Mouse (Mus musculus) forebrain, embryonic 13.5 days (tissue): ENCODE data around the gene Pdzrn3. TPM values are rescaled to one million over a fixed set of nuclear protein-coding genes. Genes with fewer than 3 reads are reported as not detected.
A peak's percentile ranks its signal among the peaks of the same experiment; 100 is the strongest.

ENCODE experiments used
- ATAC-seq: fragments of 200-750 bp; cut with Nextera tagmentation; 2 replicates; pipeline ENCODE4 v1.8.0; 2017
- H3K27ac ChIP-seq: fragments of 300-500 bp; sonication (generic); 2 replicates; pipeline ENCODE4 v1.5.1; 2015; ENCODE audit warnings: inconsistent platforms, mild to moderate bottlenecking, moderate library complexity
- H3K27me3 ChIP-seq: fragments of 300-500 bp; sonication (generic); 2 replicates; pipeline ENCODE4 v1.6.1; 2015; ENCODE audit warnings: mild to moderate bottlenecking, inconsistent platforms
- H3K36me3 ChIP-seq: fragments of 300-500 bp; sonication (generic); 2 replicates; pipeline ENCODE4 v1.6.1; 2015; ENCODE audit warnings: mild to moderate bottlenecking, inconsistent platforms; ENCODE audit not compliant: poor library complexity, severe bottlenecking
- H3K4me1 ChIP-seq: fragments of 300-500 bp; sonication (generic); 2 replicates; pipeline ENCODE4 v1.6.1; 2015; ENCODE audit warnings: inconsistent platforms
- H3K4me2 ChIP-seq: fragments of 300-500 bp; sonication (generic); 2 replicates; pipeline ENCODE4 v1.6.1; 2015; ENCODE audit warnings: inconsistent platforms, mild to moderate bottlenecking, moderate library complexity
- H3K4me3 ChIP-seq: fragments of 300-500 bp; sonication (generic); 2 replicates; pipeline ENCODE4 v1.5.1; 2015; ENCODE audit warnings: mild to moderate bottlenecking, inconsistent platforms
- H3K9ac ChIP-seq: fragments of 300-500 bp; sonication (generic); 2 replicates; pipeline ENCODE4 v1.6.1; 2015; ENCODE audit warnings: mild to moderate bottlenecking, inconsistent platforms
- H3K9me3 ChIP-seq: fragments of 300-500 bp; sonication (generic); replicated peaks from 2 replicates; pipeline ENCODE4 v1.6.1; 2016; ENCODE audit warnings: inconsistent platforms
- WGBS: fragments of 180-500 bp; shearing (Covaris S2); methylation state at CpG from one replicate; pipeline ENCODE4 v1.1.7; 2015; 5-methylcytosine and 5-hydroxymethylcytosine counted together
- polyA plus RNA-seq: library from polyadenylated mRNA; unstranded; fragments of >200 nt; fragmentation: Nextera tagmentation; extraction: Ambion mirVana; gene quantifications from 2 replicates; pipeline ENCODE4 v1.2.1, GENCODE M21; 2015

The Pdzrn3 gene
- polyA plus RNA-seq, 1 experiment from 2014 or later: 13.1 TPM

GRCm38 (mm10) chr6:101363904-101364303, 13.8 kb downstream of the Pdzrn3 start:
- H3K36me3 ChIP-seq: no peaks in the 10 kb centered on the region
- H3K4me3 ChIP-seq: no peak overlapping the region
- no peak overlapping the region for H3K9ac ChIP-seq
- no peak overlapping the region for H3K4me2 ChIP-seq
- no peak overlapping the region for H3K27ac ChIP-seq
- H3K9me3 ChIP-seq: no peaks in the 10 kb centered on the region
- peaks cover 23% of the 10 kb centered on the region for H3K4me1 ChIP-seq
- ATAC-seq: no peak
- 0 out of 2 replicates have a peak, but pooled peaks cover 2% of the 10 kb centered on the region for H3K27me3 ChIP-seq
- WGBS: 91% methylated on average over 5 of the region's 5 CpGs

- 0 out of 2 replicates have a peak, but pooled peaks cover 2% of the 10 kb centered on the region for H3K27me3 ChIP-seq
- no peak overlapping the region for H3K4me3 ChIP-seq
- ATAC-seq: no peak
- H3K4me2 ChIP-seq: no peak overlapping the region
- no peak overlapping the region for H3K27ac ChIP-seq
- no peaks in the 10 kb centered on the region for H3K36me3 ChIP-seq
- H3K4me1 ChIP-seq: peaks cover 23% of the 10 kb centered on the region
- no peak overlapping the region for H3K9ac ChIP-seq
- WGBS: 87% methylated on average over 5 of the region's 5 CpGs
- H3K9me3 ChIP-seq: no peaks in the 10 kb centered on the region
These were observed 15.0 kb downstream of the Pdzrn3 start for GRCm38 (mm10) chr6:101362728-101363127.

- Histone ChIP-seq H3K4me1 (peaks cover 20% of the 10 kb centered on the region), H3K9ac (no peak overlapping the region), H3K9me3 (no peaks in the 10 kb centered on the region), H3K4me2 (no peak overlapping the region), H3K27me3 (0 out of 2 replicates have a peak, but pooled peaks cover 2% of the 10 kb centered on the region), H3K4me3 (no peak overlapping the region), H3K36me3 (no peaks in the 10 kb centered on the region), H3K27ac (no peak overlapping the region)
- ATAC-seq: no peak
- WGBS: 72% methylated on average over 4 of the region's 4 CpGs
These were observed 15.4 kb downstream of the Pdzrn3 start for GRCm38 (mm10) chr6:101362268-101362667.

- Histone ChIP-seq H3K9me3 (no peaks in the 10 kb centered on the region), H3K4me3 (no peak overlapping the region), H3K4me1 (peaks cover 7% of the 10 kb centered on the region; the same call in 1 of the 2 replicates), H3K27ac (no peak overlapping the region), H3K27me3 (0 out of 2 replicates have a peak, but pooled peaks cover 2% of the 10 kb centered on the region), H3K36me3 (no peaks in the 10 kb centered on the region), H3K9ac (no peak overlapping the region), H3K4me2 (no peak overlapping the region)
- ATAC-seq: no peak
- WGBS: 76% methylated on average over 12 of the region's 12 CpGs
These were observed 17.4 kb downstream of the Pdzrn3 start for GRCm38 (mm10) chr6:101360211-101360737.

GRCm38 (mm10) chr6:101359646-101360045, 18.1 kb downstream of the Pdzrn3 start:
- 75% methylated on average over 4 of the region's 4 CpGs for WGBS
- peaks cover 11% of the 10 kb centered on the region for H3K4me1 ChIP-seq
- H3K36me3 ChIP-seq: no peaks in the 10 kb centered on the region
- H3K9ac ChIP-seq: no peak overlapping the region
- no peak overlapping the region for H3K4me3 ChIP-seq
- ATAC-seq: no peak
- no peaks in the 10 kb centered on the region for H3K9me3 ChIP-seq
- H3K27ac ChIP-seq: no peak overlapping the region
- H3K4me2 ChIP-seq: no peak overlapping the region
- H3K27me3 ChIP-seq: 0 out of 2 replicates have a peak, but pooled peaks cover 2% of the 10 kb centered on the region

- H3K27me3 ChIP-seq: no peaks in the 10 kb centered on the region
- peaks cover 42% of the 10 kb centered on the region for H3K4me1 ChIP-seq
- no peak overlapping the region for H3K4me2 ChIP-seq
- 24% methylated on average over 1 of the region's 1 CpGs for WGBS
- H3K9me3 ChIP-seq: no peaks in the 10 kb centered on the region
- H3K27ac ChIP-seq: no peak overlapping the region; the same call in 1 of the 2 replicates
- H3K9ac ChIP-seq: no peak overlapping the region
- H3K4me3 ChIP-seq: no peak overlapping the region
- no peaks in the 10 kb centered on the region for H3K36me3 ChIP-seq
- ATAC-seq: no peak; the same call in 1 of the 2 replicates
These were observed 22.8 kb downstream of the Pdzrn3 start for GRCm38 (mm10) chr6:101354887-101355286.

GRCm38 (mm10) chr6:101354230-101354881, 23.3 kb downstream of the Pdzrn3 start:
- 35% methylated on average over 8 of the region's 8 CpGs for WGBS

GRCm38 (mm10) chr6:101353701-101354100, 24.0 kb downstream of the Pdzrn3 start:
- no peak overlapping the region for H3K4me3 ChIP-seq
- no peaks in the 10 kb centered on the region for H3K9me3 ChIP-seq
- WGBS: 30% methylated on average over 7 of the region's 7 CpGs
- no peak overlapping the region for H3K9ac ChIP-seq
- no peak overlapping the region for H3K27ac ChIP-seq
- no peaks in the 10 kb centered on the region for H3K27me3 ChIP-seq
- no peaks in the 10 kb centered on the region for H3K36me3 ChIP-seq
- H3K4me2 ChIP-seq: peak overlapping the region; percentile 25
- peaks cover 38% of the 10 kb centered on the region for H3K4me1 ChIP-seq
- peak; percentile 13 for ATAC-seq

More at GRCm38 (mm10) chr6:101354230-101354881, 23.3 kb downstream of the Pdzrn3 start:
- Histone ChIP-seq H3K4me1 (peaks cover 38% of the 10 kb centered on the region), H3K9ac (no peak overlapping the region), H3K27ac (no peak overlapping the region; the same call in 1 of the 2 replicates), H3K36me3 (no peaks in the 10 kb centered on the region), H3K9me3 (no peaks in the 10 kb centered on the region), H3K4me3 (no peak overlapping the region), H3K27me3 (no peaks in the 10 kb centered on the region), H3K4me2 (peak overlapping the region; percentile 25)
- peak; percentile 75 for ATAC-seq

- Histone ChIP-seq H3K27ac (no peak overlapping the region), H3K4me3 (no peak overlapping the region), H3K9me3 (no peaks in the 10 kb centered on the region), H3K27me3 (no peaks in the 10 kb centered on the region), H3K9ac (no peak overlapping the region), H3K4me1 (peaks cover 38% of the 10 kb centered on the region), H3K4me2 (no peak overlapping the region), H3K36me3 (no peaks in the 10 kb centered on the region)
- ATAC-seq: no peak
- 77% methylated on average over 10 of the region's 10 CpGs for WGBS
These were observed 25.1 kb downstream of the Pdzrn3 start for GRCm38 (mm10) chr6:101352626-101353025.

- Histone ChIP-seq H3K9ac (no peak overlapping the region), H3K27ac (no peak overlapping the region), H3K9me3 (no peaks in the 10 kb centered on the region), H3K4me3 (no peak overlapping the region), H3K27me3 (no peaks in the 10 kb centered on the region), H3K36me3 (no peaks in the 10 kb centered on the region), H3K4me1 (peaks cover 38% of the 10 kb centered on the region), H3K4me2 (no peak overlapping the region)
- ATAC-seq: no peak
- WGBS: 78% methylated on average over 1 of the region's 1 CpGs
These were observed 26.6 kb downstream of the Pdzrn3 start for GRCm38 (mm10) chr6:101351100-101351499.

- H3K9me3 ChIP-seq: no peaks in the 10 kb centered on the region
- H3K4me2 ChIP-seq: no peak overlapping the region
- no peaks in the 10 kb centered on the region for H3K27me3 ChIP-seq
- H3K36me3 ChIP-seq: no peaks in the 10 kb centered on the region
- no peak overlapping the region for H3K27ac ChIP-seq
- H3K9ac ChIP-seq: no peak overlapping the region; the same call in 1 of the 2 replicates
- ATAC-seq: no peak
- peaks cover 38% of the 10 kb centered on the region for H3K4me1 ChIP-seq
- no peak overlapping the region for H3K4me3 ChIP-seq
- 37% methylated on average over 7 of the region's 7 CpGs for WGBS
These were observed 27.2 kb downstream of the Pdzrn3 start for GRCm38 (mm10) chr6:101350414-101350973.

- H3K27me3 ChIP-seq: no peaks in the 10 kb centered on the region
- 66% methylated on average over 5 of the region's 5 CpGs for WGBS
- H3K4me3 ChIP-seq: no peak overlapping the region
- H3K36me3 ChIP-seq: no peaks in the 10 kb centered on the region
- no peaks in the 10 kb centered on the region for H3K9me3 ChIP-seq
- no peak for ATAC-seq
- peaks cover 23% of the 10 kb centered on the region for H3K4me1 ChIP-seq
- no peak overlapping the region for H3K4me2 ChIP-seq
- no peak overlapping the region for H3K27ac ChIP-seq
- H3K9ac ChIP-seq: no peak overlapping the region
These were observed 29.2 kb downstream of the Pdzrn3 start for GRCm38 (mm10) chr6:101348496-101348895.
